In genomic region chr6:32464637-32465036, GRCm38 (mm10) we compare ENCODE assay signal across 12 mouse cellular contexts.
DNase-seq lines count a peak whose midpoint lies in the region; ATAC-seq and TF ChIP-seq lines count a peak whose summit lies in the region.
"Had no signal": no experiment of that assay in that cellular context is flagged by ENCODE, and none has a peak within 500 bp of the region (broad histone marks: within the 10 kb centered on the region; RNA-seq: fewer than 3 reads in every experiment).

No protein-coding gene starts in this region.

- H3K9me3 ChIP-seq in forebrain, embryonic 15.5 days = no peaks in the 10 kb centered on the region
- H3K9me3 ChIP-seq in forebrain, embryonic 16.5 days (ENCODE audit: control insufficient read depth, low read length) = no peaks in the 10 kb centered on the region
- H3K9me3 ChIP-seq in liver, embryonic 12.5 days (replicated peaks) = no peaks in the 10 kb centered on the region
- no peaks in the 10 kb centered on the region for H3K9me3 ChIP-seq in neural tube, embryonic 14.5 days (ENCODE audit: control insufficient read depth, low read length)
- H3K9me3 ChIP-seq: embryonic facial prominence, embryonic 13.5 days had no signal

- H3K27me3 ChIP-seq in forebrain, embryonic 15.5 days = no peaks in the 10 kb centered on the region
- H3K27me3 ChIP-seq in forebrain, embryonic 16.5 days (replicated peaks; ENCODE audit: control insufficient read depth, insufficient read depth, low read length) = no peaks in the 10 kb centered on the region
- peaks cover 20% of the 10 kb centered on the region; the same call in 1 of the 2 replicates for H3K27me3 ChIP-seq in liver, embryonic 12.5 days (replicated peaks)
- no peaks in the 10 kb centered on the region for H3K27me3 ChIP-seq in neural tube, embryonic 14.5 days (ENCODE audit: control insufficient read depth, insufficient read depth, low read length)
- H3K27me3 ChIP-seq: embryonic facial prominence, embryonic 13.5 days had no signal

- no peak for TF ChIP-seq CTCF in layer of hippocampus, adult 2 months (conservative IDR thresholded peaks at IDR 0.05)

- H3K4me1 ChIP-seq in forebrain, embryonic 15.5 days = peaks cover 25% of the 10 kb centered on the region
- H3K4me1 ChIP-seq in forebrain, embryonic 16.5 days (replicated peaks; ENCODE audit: control insufficient read depth, insufficient read depth, low read length) = peaks cover 21% of the 10 kb centered on the region
- peaks cover 31% of the 10 kb centered on the region for H3K4me1 ChIP-seq in liver, embryonic 12.5 days
- peaks cover 10% of the 10 kb centered on the region; the same call in 1 of the 2 replicates for H3K4me1 ChIP-seq in neural tube, embryonic 14.5 days (ENCODE audit: control insufficient read depth, insufficient read depth, low read length)

- ATAC-seq in forebrain, embryonic 15.5 days (replicated peaks) = no peak
- no peak for ATAC-seq in forebrain, embryonic 16.5 days
- peak; percentile 98 for ATAC-seq in liver, embryonic 12.5 days
- ATAC-seq in neural tube, embryonic 14.5 days (ENCODE audit: low read depth) = 0 out of 2 replicates have a peak, but pooled peaks have one; percentile 39

- WGBS in forebrain, embryonic 15.5 days = 69% methylated on average over 8 of the region's 8 CpGs
- WGBS in forebrain, embryonic 16.5 days = 66% methylated on average over 8 of the region's 8 CpGs
- 9% methylated on average over 8 of the region's 8 CpGs for WGBS in liver, embryonic 12.5 days (ENCODE audit: insufficient replicate concordance)
- WGBS in neural tube, embryonic 14.5 days = 32% methylated on average over 8 of the region's 8 CpGs

- H3K4me2 ChIP-seq in forebrain, embryonic 15.5 days (replicated peaks) = no peak overlapping the region
- no peak overlapping the region for H3K4me2 ChIP-seq in forebrain, embryonic 16.5 days (ENCODE audit: low read length)
- H3K4me2 ChIP-seq in liver, embryonic 12.5 days = peak overlapping the region; percentile 58
- H3K4me2 ChIP-seq in neural tube, embryonic 14.5 days (ENCODE audit: low read depth, low read length) = no peak overlapping the region
- H3K4me2 ChIP-seq: embryonic facial prominence, embryonic 13.5 days had no signal

- DNase-seq in layer of hippocampus, adult 2 months (ENCODE audit: low spot score in 2 of 2) = no peak
- no peak for DNase-seq in layer of hippocampus, postnatal 25 days (ENCODE audit: extremely low spot score in 1 of 2, low spot score in 1 of 2)
- DNase-seq in adipocyte (ENCODE audit: low spot score) = no peak
- no peak for DNase-seq in lung, adult 18-20 months
- DNase-seq: adrenal gland, postnatal 25 days; cerebellum, adult 9-10 months; thymus, postnatal 36 days had no signal

- H3K9ac ChIP-seq in forebrain, embryonic 15.5 days (replicated peaks) = no peak overlapping the region
- no peak overlapping the region for H3K9ac ChIP-seq in forebrain, embryonic 16.5 days (replicated peaks; ENCODE audit: low read depth, low read length)
- H3K9ac ChIP-seq in liver, embryonic 12.5 days = peak overlapping the region; percentile 47; the same call in 1 of the 2 replicates
- no peak overlapping the region for H3K9ac ChIP-seq in neural tube, embryonic 14.5 days (replicated peaks; ENCODE audit: low read depth, low read length)
- H3K9ac ChIP-seq: embryonic facial prominence, embryonic 13.5 days had no signal

- H3K36me3 ChIP-seq in forebrain, embryonic 15.5 days = no peaks in the 10 kb centered on the region
- no peaks in the 10 kb centered on the region for H3K36me3 ChIP-seq in forebrain, embryonic 16.5 days (ENCODE audit: control insufficient read depth, insufficient read depth)
- no peaks in the 10 kb centered on the region for H3K36me3 ChIP-seq in liver, embryonic 12.5 days
- H3K36me3 ChIP-seq in neural tube, embryonic 14.5 days (ENCODE audit: control insufficient read depth, insufficient read depth, low read length) = no peaks in the 10 kb centered on the region
- H3K36me3 ChIP-seq: embryonic facial prominence, embryonic 13.5 days had no signal

- H3K4me3 ChIP-seq in forebrain, embryonic 15.5 days = no peak overlapping the region
- no peak overlapping the region for H3K4me3 ChIP-seq in forebrain, embryonic 16.5 days (replicated peaks; ENCODE audit: low read length)
- no peak overlapping the region for H3K4me3 ChIP-seq in layer of hippocampus, adult 2 months
- H3K4me3 ChIP-seq in liver, embryonic 12.5 days = peak overlapping the region; percentile 14; the same call in 1 of the 2 replicates
- H3K4me3 ChIP-seq in neural tube, embryonic 14.5 days (ENCODE audit: low read depth, low read length) = no peak overlapping the region
- H3K4me3 ChIP-seq: embryonic facial prominence, embryonic 13.5 days had no signal

- 0 out of 2 replicates have a peak overlapping the region, but pooled peaks have one; percentile 13 for H3K27ac ChIP-seq in forebrain, embryonic 15.5 days (replicated peaks)
- H3K27ac ChIP-seq in forebrain, embryonic 16.5 days (ENCODE audit: low read length) = no peak overlapping the region
- peak overlapping the region; percentile 32; the same call in 1 of the 2 replicates for H3K27ac ChIP-seq in layer of hippocampus, adult 2 months
- H3K27ac ChIP-seq in liver, embryonic 12.5 days = peak overlapping the region; percentile 79
- H3K27ac ChIP-seq in neural tube, embryonic 14.5 days (ENCODE audit: low read depth, low read length) = no peak overlapping the region
- H3K27ac ChIP-seq: embryonic facial prominence, embryonic 13.5 days had no signal

Comparison
In these comparisons a context has a peak if more than half of its experiments do, and no peak if none do; other contexts are left out.
1. H3K27ac ChIP-seq: peak in forebrain, embryonic 15.5 days (single experiment), layer of hippocampus, adult 2 months (single experiment) and liver, embryonic 12.5 days (single experiment); none in forebrain, embryonic 16.5 days (single experiment) and neural tube, embryonic 14.5 days (single experiment).
2. ATAC-seq: peak in liver, embryonic 12.5 days (single experiment) and neural tube, embryonic 14.5 days (single experiment); none in forebrain, embryonic 15.5 days (single experiment) and forebrain, embryonic 16.5 days (single experiment).